Mouse (Mus musculus): ENCODE results near the gene Gpr88.
"Not testable (repeated sequence)": the region's sequence is repeated elsewhere in the genome, so short reads cannot be mapped to it uniquely, and the experiment has no call there.

Gene Gpr88

DNA sequence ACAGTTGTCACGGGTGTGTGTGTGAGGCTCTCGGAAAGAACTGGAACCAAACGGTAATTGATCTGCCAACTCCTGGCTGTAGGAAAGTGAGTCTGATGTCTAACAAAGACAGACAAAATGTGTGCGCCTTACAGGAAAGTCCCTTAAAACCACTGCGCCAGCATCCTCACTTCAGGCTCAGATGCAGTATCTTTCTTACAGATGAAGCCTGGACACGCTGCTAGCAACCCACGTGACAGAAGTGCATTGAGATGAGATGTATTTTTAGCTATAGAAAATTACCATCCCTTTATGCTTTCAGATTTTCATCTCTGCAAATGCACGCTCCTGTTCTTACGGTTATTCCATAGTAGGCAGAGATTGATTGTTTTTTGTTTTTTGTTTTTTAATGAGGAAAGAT, 10.6 kb downstream of the Gpr88 start:
- DNase-seq (ENCODE audit: low read depth) = no peak

DNA sequence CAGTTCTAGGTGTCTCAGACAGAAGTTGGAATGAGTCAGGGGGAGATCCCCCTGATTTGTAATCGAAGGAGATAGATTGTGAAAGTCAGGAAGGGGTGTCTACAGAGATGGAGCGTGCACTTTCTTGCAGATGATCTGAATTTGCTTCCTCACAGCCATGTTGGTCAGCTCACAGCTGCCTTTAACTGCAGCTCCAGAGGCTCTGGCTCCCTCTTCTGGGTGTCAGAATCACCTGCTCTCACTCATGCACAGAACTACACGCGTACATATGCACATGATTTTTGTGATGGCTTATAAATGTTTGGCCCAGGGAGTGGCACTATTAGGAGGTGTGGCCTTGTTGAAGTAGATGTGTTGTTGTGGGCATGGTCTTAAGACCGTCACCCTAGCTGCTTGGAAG, 15.8 kb downstream of the Gpr88 start:
- no peak for DNase-seq (ENCODE audit: low read depth)

DNA sequence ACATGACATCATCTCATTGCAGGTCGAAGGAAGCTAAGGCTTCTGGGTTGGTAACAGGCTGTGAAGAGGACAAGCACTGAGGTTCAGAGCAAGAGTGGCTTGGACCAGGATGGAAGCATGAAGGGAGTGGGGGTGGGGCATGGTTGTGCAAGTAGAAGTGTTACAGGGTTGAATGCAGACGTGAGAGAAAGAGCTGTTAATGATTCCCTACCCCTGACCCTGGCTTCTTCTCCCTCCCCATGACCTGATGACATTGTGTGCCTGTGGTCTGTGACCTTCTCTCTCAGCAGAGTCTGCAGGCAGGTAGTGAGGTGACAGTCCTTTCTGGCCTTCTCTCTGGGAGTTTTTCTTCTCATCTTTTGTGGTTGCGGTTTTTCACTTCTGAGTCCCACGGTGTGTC, 16.4 kb downstream of the Gpr88 start:
- DNase-seq (ENCODE audit: low read depth) = no peak

DNA sequence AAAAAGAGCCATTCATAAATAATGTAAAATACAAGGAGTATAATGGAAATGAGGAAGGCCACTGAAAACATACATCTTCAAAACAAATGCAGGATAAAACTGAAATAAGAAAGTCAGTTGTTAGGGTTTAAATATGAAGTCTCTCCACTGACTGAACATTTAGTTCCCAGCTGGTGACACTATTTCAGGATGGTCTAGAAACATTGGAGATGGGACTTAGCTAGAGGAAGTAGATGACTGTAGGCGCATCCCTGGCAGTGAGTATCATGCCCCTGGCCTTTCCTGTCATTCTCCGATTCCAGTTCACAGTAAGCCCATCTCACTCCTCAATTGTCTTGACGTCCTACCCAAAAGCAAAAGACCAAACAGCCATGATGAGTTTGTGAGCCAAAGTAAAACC, 19.8 kb downstream of the Gpr88 start:
- no peak for DNase-seq (ENCODE audit: low read depth)

DNA sequence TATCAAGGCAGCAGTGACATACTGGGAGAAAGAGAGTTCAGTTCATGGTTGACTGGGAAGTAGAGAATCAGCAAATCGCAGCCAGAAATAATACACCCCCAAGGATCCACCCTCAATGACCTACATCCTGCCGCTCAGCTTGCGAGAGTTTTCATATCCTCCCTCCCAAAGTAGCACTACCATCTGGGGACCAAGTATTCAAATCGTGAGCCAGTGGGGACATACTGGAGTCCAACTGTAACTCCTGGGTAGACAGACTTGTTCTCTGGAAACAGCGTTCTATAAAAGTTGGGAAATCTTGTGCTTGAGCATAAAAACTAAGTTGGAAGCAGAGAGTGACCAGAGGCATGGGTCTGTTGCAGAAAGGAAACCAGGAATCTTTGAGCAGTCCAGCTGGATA, 20.5 kb downstream of the Gpr88 start:
- DNase-seq (ENCODE audit: low read depth) = no peak

DNA sequence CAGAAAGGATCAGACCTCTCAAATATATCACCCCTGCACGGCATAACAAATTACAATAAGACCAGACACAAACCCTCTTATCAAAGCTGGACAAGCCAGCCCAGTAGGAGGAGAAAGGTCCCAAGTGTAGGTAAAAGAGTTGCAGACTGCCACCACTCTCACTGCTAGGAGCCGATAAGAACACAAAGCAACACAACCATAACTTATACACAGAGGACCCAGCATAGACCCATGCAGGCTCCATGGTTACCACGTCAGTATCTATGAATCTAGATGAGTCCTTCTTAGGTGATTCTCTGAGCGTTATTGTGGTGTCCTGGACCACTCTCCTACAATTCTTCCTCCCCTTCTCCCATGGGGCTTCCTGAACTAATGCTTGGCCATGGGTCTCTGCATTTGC, 24.0 kb downstream of the Gpr88 start:
- DNase-seq (ENCODE audit: low read depth) = no peak

DNA sequence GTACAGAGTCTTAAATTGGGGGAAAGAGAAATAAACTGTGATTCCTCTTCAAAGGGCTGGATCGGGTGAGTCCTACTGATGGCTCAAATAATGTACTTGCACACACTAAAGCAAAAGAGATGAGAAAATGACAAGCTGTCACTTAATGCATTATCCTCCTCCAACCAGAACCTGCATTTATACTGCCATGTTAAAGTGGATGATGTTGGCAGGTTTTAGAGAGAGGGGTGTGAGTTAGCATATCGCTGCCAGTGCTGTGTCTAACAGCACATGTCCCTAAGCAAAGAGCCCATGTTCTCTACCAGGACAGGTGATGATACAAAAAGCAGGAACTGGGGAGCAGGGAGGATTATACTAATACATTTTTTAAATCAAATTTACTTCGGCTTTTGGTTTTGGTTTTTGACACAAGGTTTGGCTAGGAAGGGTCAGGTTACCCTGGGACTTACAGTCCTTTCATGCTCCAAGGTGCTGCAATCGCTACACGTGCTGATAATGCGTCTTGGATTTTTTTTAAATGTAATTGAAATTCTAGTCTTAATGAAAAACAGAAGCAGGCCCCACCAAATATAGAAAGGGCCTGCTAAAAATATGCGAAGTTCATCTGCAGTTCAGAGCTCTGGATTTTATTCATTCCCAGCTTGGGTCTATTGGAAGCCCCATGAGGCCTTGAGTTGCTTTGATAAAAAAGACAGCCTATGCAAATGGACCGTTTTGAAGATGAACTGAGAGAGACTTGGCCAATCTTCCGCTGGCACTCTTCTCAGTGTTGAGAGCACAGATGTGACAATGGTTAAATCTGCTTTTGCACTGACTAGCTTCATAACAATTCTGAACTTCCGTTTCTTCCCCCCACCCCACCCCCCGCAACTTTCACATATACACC, 24.7 kb downstream of the Gpr88 start:
- no peak for DNase-seq (ENCODE audit: low read depth)

DNA sequence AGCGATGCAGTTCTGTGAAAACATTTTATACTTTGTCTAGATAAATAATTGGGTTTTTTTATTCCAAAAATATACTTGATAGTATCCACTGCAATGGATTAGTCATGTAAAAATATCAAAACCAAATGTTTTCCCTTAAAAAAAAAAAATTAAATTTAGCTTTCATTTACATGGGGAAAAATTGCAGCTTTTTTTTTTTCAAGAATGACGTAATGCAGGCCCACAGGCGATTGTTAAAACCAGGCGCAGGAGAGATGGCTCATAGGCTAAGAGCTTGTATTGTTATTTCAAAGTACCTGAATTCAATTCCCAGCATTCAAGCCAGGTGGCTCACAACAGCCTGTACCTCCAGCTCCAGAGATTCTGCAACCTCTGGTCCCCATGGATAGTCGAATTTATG, 25.9 kb downstream of the Gpr88 start:
- DNase-seq (ENCODE audit: low read depth) = no peak

DNA sequence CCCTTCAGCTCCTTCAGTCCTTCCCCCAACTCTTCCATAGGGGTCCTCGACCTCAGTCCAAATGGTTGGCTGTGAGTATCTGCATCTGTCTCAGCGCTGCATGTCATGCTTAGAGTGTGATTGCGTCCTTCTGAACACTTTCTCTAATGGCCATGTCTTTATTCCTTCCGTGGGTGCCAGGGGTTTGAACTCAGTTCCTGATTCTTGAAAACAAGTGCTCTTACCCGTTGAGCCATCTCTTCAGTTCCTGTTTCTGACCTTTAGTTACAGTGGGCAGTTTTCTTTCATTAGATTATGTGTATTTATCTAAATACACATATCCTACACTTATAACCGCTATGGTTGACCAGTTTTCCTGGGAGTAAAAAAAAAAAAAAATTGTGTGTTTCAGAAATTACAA, 26.4 kb downstream of the Gpr88 start:
- DNase-seq (ENCODE audit: low read depth) = no peak

DNA sequence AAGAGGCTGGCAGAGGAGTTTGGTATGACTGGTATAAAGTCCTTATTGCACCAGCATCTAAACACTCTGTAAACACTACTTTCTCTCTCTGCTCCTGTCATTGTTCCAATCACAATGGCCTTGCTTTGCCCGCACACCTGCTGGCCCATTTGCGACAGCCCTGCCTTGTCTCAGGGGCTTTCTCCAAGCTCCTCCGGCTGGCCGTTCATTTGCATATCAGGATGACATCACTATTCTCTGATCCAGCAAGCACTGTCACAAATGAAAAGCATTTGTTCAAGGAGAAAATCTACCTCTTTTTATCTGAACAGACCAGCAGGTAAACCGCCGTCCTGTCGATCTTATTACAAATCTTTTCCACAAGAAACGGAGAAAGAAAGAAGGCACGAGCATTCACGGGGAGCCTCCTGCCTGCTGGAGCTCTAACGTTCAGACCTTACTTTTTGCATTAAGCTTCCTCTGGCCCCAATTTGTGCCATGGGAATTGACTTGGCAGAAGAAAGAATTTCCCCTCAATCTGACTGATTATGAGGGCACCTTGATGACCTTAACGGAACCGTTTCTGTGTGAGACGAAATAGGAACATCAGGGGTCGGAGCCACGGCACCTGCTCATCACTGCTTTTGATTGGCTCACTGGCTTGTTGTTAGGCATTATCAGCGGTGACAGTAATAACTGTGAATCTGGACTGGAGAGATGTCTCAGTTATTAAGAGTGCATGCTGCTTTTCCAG, 30.6 kb downstream of the Gpr88 start:
- DNase-seq (ENCODE audit: low read depth) = no peak

DNA sequence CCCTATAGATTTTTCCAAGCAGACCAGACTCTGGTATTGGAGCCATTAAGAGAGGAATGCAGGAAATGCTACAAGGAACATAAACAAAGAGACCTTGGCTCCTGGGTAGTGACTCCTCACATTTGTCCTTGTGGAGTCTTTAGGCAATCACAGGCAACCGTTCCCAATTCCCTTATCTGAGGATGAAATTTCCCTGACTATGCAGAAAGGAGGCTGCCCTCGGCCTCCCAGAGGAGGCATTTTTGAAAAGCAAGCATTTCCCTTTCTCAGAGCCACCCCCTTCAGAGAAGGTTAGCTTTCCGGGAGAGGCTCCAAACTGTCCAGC, 31.7 kb downstream of the Gpr88 start:
- no peak for DNase-seq (ENCODE audit: low read depth)

DNA sequence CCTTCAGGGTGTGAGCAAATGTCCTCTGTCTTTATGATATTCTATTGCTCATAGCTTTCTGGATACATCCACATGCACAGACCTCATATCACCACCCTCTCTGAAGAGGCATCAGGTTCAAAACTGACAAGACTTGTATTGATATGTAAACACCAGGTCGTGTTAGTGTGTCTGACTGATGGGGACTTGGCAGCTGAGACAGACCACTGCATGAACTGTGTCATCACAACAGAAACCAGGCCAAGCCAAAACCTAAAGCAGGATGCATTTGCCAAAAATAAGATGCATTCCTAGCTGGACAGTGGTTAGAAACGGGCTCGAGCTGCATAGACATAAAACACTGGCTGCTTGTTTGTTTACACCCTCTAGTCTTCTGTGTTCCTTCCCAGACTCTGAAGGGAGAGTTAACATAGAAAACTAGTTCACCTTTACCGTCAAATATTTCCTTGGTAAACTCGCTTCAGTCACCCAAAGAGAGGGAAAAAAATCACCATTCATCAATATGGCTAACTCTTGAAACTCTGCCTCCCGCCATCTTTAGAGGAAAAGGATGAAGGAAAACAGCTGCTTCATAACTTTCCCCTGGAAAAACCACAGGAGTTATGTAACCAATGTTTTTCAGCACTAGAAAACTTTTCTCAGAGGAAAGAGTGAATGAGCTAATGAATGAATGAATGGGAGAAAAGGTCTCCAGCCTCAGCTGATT, 32.2 kb downstream of the Gpr88 start:
- no peak for DNase-seq (ENCODE audit: low read depth)

DNA sequence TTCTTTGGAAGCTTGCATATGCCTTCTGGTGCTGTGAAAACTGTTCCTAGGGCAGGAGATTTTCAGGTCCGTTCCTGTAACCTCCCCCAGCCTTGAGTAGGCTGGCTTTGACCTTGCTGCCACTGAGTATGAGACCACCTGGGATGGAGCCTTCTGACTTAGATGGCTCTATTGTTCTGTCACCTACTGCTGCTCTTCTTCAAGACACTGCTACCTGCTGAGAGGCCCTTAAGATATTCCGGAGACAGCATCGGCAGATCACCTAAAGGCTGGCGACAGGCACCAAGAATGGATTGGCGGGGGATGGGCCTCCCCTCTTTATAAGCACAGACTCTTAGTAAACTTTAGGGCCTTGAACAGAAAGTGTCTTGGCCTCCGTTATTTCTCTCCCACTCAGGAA, 35.9 kb downstream of the Gpr88 start:
- not testable (repeated sequence) for DNase-seq (ENCODE audit: low read depth)

DNA sequence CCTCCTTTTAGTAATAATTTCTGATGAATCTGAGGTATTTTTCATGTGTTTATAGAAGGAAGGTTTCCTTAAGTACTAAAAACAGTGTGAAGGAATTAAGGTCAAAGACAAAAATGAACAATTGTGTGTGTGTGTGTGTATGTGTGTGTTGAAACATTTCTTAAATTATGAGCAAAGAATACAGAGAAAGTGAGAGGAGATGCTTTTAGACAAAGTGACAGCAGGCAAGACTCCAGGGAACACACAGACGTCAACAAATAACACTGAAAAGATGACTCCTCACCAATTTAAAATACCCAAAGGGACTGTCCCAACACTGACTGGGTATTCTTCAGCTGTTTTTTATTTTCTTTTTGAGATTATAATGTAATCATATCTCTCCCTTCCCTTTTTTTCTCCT, 37.0 kb downstream of the Gpr88 start:
- no peak for DNase-seq (ENCODE audit: low read depth)

DNA sequence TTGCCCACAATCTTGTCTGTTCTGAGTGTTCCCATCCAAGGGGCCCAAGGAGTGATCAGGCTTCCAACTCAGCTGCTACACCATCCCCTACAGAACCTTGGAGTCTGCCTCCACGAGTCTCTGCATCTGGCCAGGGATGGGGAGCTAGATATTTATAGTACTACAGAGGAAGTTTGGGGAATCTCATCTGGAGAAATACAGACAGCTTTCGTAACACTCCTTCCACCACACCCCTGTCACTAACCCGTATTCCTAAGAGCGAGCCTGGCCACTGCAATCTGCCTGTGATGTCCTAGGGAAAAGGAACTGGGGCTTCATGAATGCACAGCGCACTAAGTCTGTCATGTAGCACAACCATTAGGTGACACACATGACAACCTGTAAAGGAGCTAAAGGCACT, 41.7 kb downstream of the Gpr88 start:
- DNase-seq (ENCODE audit: low read depth) = no peak

DNA sequence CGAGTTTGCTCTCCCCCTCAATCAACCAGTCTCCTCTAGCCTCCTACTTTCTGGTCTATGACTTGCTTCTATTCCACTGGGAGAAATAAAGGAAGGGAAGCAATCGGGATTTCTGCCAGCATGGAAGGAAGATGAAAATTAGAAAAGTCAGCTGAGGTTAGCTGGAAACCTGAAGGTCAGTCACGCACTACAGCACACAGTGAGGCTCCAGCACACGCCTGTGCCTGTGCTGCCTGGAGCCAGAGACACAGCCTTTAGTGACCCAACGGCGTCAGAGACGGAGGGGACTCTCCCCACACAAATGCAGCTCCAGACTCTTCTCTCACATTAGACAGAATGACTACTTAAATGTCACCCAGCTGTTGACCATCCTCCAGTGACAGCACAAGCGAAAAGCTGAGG, 42.6 kb downstream of the Gpr88 start:
- DNase-seq (ENCODE audit: low read depth) = no peak

DNA sequence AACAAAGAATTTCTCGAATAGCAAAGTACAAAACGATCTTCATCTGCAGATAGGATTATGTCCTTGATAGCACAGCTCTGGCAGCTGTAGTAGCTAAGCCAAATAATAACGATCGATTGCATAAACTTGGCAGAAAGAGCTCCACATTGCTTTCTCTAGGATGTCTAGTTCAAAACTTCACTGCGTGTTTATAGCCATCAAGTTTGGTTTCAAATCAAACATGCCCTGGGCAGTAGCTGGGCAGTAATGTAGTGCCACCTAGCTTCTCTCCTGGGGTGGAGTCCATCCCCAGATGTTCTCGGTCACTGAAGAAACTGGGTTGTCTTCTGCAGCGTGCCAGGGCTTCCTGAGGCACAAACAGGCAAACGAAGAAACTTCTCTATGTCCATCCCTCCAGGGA, 44.1 kb downstream of the Gpr88 start:
- DNase-seq (ENCODE audit: low read depth) = no peak

DNA sequence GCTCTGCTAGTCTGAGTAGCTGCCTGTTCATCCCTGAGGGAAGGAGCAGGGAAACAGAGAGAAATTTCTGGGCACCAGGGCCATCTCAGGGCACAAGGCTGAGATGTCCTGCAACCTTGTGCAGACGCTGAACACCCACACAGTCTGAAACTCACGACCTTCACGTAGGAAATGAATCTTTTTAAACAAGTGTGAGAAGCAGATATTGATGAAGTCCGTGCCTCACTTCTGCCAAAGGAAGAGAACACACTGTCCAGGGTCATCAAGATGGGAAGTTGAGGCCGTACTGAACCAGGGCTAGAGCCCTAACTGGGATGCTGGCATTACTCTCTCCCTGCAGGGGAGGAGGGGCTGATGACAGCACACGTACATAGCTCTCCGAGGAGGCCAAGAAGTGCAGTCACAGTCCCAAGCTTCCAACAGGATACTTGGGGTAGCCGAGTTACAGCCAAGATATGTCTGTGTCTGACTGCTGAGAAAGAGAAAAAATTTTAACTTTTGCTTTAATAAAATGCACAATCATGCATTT, 46.9 kb downstream of the Gpr88 start:
- no peak for DNase-seq (ENCODE audit: low read depth)

DNA sequence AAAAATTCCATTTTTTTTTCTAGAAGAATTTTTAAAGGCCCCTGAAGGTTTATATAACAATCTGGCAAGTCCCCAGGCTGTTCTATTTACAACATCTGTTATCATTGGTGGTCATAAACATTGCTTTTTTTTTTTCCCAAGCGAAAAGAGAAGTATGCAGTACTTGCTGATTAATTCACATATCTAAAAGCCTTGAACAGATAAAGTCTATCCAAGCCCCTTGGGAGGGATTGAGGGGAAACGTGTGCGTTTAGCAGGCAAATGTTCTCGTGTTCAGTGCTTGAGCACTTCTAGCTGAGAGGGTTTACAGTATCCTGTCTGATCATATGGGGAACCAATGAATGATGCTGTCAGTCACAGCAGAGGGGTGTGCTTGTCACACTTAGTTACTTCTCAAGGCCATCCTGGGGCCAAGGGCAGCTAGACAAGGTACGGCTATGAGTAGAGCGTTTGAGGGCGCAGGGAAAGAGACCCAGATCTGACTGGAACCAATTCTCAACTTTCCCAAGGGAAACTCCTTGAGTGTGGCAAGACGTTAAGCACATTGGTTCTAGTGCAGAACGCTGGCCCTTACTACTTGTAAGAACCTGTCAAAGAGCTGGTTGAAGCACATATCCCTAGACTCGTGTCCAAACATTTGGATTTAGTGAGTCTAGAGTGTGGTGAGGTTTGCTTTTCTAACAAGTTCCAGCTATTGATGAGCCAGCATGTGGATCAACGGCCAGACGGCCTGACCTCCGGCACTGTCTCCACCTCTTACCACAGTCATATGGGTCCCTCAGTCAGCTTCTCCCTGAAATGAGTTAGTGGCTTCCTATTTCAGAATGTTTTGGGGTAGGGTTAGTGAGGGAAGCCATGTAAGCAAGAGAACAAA, 47.7 kb downstream of the Gpr88 start:
- DNase-seq (ENCODE audit: low read depth) = no peak

DNA sequence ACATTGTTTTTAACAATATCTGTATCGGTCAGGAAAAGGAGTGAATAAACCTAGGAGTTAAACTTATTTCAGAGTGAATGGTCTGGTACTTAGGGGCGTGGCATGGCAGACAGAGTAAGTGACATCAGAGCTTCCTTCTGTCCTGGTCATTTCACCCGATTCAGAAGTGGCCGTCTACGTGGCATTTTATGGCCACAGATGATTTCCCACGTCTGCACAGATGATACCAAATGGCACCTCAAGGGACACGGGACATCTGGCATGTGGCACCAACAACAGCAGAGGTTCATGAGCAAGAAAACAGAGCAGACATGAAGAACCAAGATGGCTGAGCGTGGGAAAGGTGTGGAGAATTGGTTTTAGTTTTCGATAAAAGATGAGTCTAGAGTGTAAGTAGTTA, 48.7 kb downstream of the Gpr88 start:
- no peak for DNase-seq (ENCODE audit: low read depth)

DNA sequence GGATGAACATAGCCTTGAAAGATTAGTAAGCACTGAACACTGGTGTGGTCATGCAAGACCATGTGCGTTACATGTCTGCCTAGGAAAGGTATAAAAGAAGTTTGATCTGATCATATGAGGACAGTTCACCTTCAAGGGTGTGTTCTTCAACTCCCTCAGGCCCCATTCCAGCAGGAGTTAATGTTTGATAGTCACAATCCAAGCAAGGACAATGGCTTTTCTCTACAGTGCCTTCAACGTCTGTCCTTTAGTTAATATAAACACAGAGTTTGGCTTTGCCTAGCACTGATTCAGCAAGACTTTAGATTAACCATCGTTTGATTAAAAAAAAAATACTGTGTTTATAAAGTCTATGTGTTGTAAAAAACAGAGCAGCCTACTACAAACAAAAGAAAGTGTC, 49.4 kb downstream of the Gpr88 start:
- DNase-seq (ENCODE audit: low read depth) = no peak

DNA sequence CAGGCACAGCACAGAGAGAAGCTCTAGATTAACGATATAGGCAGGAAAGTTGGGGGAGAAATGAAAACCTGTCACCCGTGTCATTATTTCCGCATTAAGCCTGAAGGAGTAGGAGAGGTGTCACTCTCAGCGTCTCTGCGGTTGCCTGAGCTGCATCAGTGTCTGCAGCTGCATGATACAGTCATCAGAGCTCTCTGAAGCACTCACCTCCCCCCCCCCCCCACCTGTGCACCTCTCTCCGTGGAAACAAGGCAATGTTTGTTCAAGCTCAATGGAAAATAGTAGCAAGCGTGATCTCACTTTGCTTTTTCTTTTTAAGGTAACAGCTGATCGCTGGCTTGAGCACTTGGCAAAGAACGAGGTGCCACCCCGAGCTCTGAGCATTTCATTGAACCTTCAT, 53.2 kb downstream of the Gpr88 start:
- DNase-seq (ENCODE audit: low read depth) = no peak

Measured in c-Kit-positive CD71-negative TER-119-negative erythroid progenitor cells, embryonic 14.5 days (primary cell).